Mouse (Mus musculus) heart, embryonic 14.5 days (tissue): ENCODE data around the gene Efr3b. TPM values are rescaled to one million over a fixed set of nuclear protein-coding genes. Genes with fewer than 3 reads are reported as not detected.

Experiments
- polyA plus RNA-seq: library from polyadenylated mRNA; unstranded; fragments of >200 nt; fragmentation: Nextera tagmentation; extraction: Ambion mirVana; gene quantifications from 2 replicates; pipeline ENCODE4 v1.2.1, GENCODE M21; 2014

The Efr3b gene
- polyA plus RNA-seq, 1 experiment from 2014 or later, result 4.4 TPM

Other genes with a start within 250 kb of the Efr3b start
- gene Dnmt3a, start 232.9 kb downstream of the Efr3b start, polyA plus RNA-seq, result 44.8 and 48.7 TPM in 2 replicates
- 1.5 and 2.5 TPM in 2 replicates for gene Pomc, start 84.0 kb downstream of the Efr3b start, polyA plus RNA-seq
- gene Dnajc27, start 43.7 kb upstream of the Efr3b start, polyA plus RNA-seq, result 7.8 and 8.7 TPM in 2 replicates
- gene Adcy3, start 94.2 kb upstream of the Efr3b start, polyA plus RNA-seq, result 4.2 and 4.8 TPM in 2 replicates
- 6.8 and 7.6 TPM in 2 replicates for gene Ptrhd1, start 195.1 kb upstream of the Efr3b start, polyA plus RNA-seq
- 7.3 and 8.1 TPM in 2 replicates for gene Cenpo, start 195.4 kb upstream of the Efr3b start, polyA plus RNA-seq